Mouse (Mus musculus) bone marrow, adult 2 months (tissue): Measurements from ENCODE around the gene Lingo2. TPM values are rescaled to one million over a fixed set of nuclear protein-coding genes. Genes with fewer than 3 reads are reported as not detected.

Experiments used
- H3K27ac ChIP-seq: fragments of 200-500 bp; 2 replicates; pipeline ENCODE4 v1.5.1; 2012; ENCODE audit warnings: low read depth, mild to moderate bottlenecking, control low read depth, inconsistent platforms, low read length; ENCODE audit not compliant: control insufficient read depth, poor library complexity, insufficient read depth
- H3K4me1 ChIP-seq: fragments of 200-500 bp; 2 replicates; pipeline ENCODE4 v1.6.1; 2011; ENCODE audit warnings: low read length; ENCODE audit not compliant: control insufficient read depth, insufficient read depth
- H3K4me3 ChIP-seq: fragments of 200-500 bp; replicated peaks from 2 replicates; pipeline ENCODE3; 2011; ENCODE audit warnings: mild to moderate bottlenecking, low read depth, low read length, control low read depth; ENCODE audit not compliant: control insufficient read depth
- CTCF ChIP-seq: fragments of 200-500 bp; IDR thresholded peaks from 2 replicates; pipeline ENCODE4 v1.5.1; 2011; ENCODE audit warnings: low read length, control low read depth; ENCODE audit not compliant: control insufficient read depth, insufficient read depth
- POLR2A ChIP-seq: fragments of 200-500 bp; IDR thresholded peaks from 2 replicates; pipeline ENCODE4 v1.6.1; 2011; ENCODE audit warnings: low read depth, mild to moderate bottlenecking, control low read depth, low read length, borderline replicate concordance; ENCODE audit not compliant: control insufficient read depth
- WGBS: fragments of 180-500 bp; shearing (Covaris S2); methylation state at CpG from one replicate; pipeline ENCODE4 v1.1.7; 2018; 5-methylcytosine and 5-hydroxymethylcytosine counted together
- polyA plus RNA-seq: library from polyadenylated mRNA; stranded (reverse); fragments of >200 nt; gene quantifications from 2 replicates; pipeline ENCODE4 v1.2.4, GENCODE M21; 2011; ENCODE audit warnings: low replicate concordance; ENCODE audit not compliant: missing spikeins, insufficient read depth, insufficient read length

Gene Lingo2
- polyA plus RNA-seq, 1 experiment: not detected

- no peak overlapping the region for H3K4me3 ChIP-seq
- H3K4me1 ChIP-seq: no peaks in the 10 kb centered on the region
- WGBS: 89% methylated on average over 1 of the region's 1 CpGs
- TF ChIP-seq POLR2A: no peak
- no peak for TF ChIP-seq CTCF
- no peak overlapping the region for H3K27ac ChIP-seq
These were observed 1130.8 kb downstream of the Lingo2 start for GRCm38 (mm10) chr4:35820701-35821100.

- Histone ChIP-seq H3K4me1 (no peaks in the 10 kb centered on the region), H3K4me3 (no peak overlapping the region), H3K27ac (no peak overlapping the region)
- 45% methylated on average over 1 of the region's 1 CpGs for WGBS
- TF ChIP-seq POLR2A: no peak
- no peak for TF ChIP-seq CTCF
These were observed 1136.8 kb downstream of the Lingo2 start for GRCm38 (mm10) chr4:35814698-35815097.

- TF ChIP-seq POLR2A: no peak
- TF ChIP-seq CTCF: no peak
- no peaks in the 10 kb centered on the region for H3K4me1 ChIP-seq
- 66% methylated on average over 6 of the region's 6 CpGs for WGBS
- H3K27ac ChIP-seq: no peak overlapping the region
- H3K4me3 ChIP-seq: no peak overlapping the region
These were observed 1143.9 kb downstream of the Lingo2 start for GRCm38 (mm10) chr4:35807497-35808210.

GRCm38 (mm10) chr4:35806881-35807464 lies 1144.6 kb downstream of the Lingo2 start:
- WGBS: 79% methylated on average over 2 of the region's 2 CpGs
- H3K4me1 ChIP-seq: no peaks in the 10 kb centered on the region
- no peak overlapping the region for H3K4me3 ChIP-seq
- H3K27ac ChIP-seq: no peak overlapping the region
- no peak for TF ChIP-seq POLR2A
- no peak for TF ChIP-seq CTCF

- TF ChIP-seq CTCF (no peak), POLR2A (no peak)
- H3K4me1 ChIP-seq: no peaks in the 10 kb centered on the region
- H3K4me3 ChIP-seq: no peak overlapping the region
- 62% methylated on average over 5 of the region's 5 CpGs for WGBS
- H3K27ac ChIP-seq: no peak overlapping the region
These were observed 1167.2 kb downstream of the Lingo2 start for GRCm38 (mm10) chr4:35784255-35784921.

GRCm38 (mm10) chr4:35770810-35771209 lies 1180.7 kb downstream of the Lingo2 start:
- 72% methylated on average over 7 of the region's 7 CpGs for WGBS
- Histone ChIP-seq H3K4me1 (no peaks in the 10 kb centered on the region), H3K27ac (no peak overlapping the region), H3K4me3 (no peak overlapping the region)
- TF ChIP-seq CTCF (no peak), POLR2A (no peak)

GRCm38 (mm10) chr4:35766905-35767304 lies 1184.6 kb downstream of the Lingo2 start:
- no peak for TF ChIP-seq POLR2A
- TF ChIP-seq CTCF: no peak
- Histone ChIP-seq H3K4me1 (no peaks in the 10 kb centered on the region), H3K4me3 (no peak overlapping the region), H3K27ac (no peak overlapping the region)
- WGBS: 88% methylated on average over 6 of the region's 6 CpGs

- Histone ChIP-seq H3K27ac (no peak overlapping the region), H3K4me3 (no peak overlapping the region), H3K4me1 (no peaks in the 10 kb centered on the region)
- TF ChIP-seq POLR2A (no peak), CTCF (no peak)
- WGBS: 79% methylated on average over 5 of the region's 5 CpGs
These were observed 1190.4 kb downstream of the Lingo2 start for GRCm38 (mm10) chr4:35761181-35761580.
